Mouse (Mus musculus) limb, embryonic 10.5 days (tissue): ENCODE data around the gene Glipr2. TPM values are rescaled to one million over a fixed set of nuclear protein-coding genes. Genes with fewer than 3 reads are reported as not detected.

ENCODE experiments used
- DNase-seq: peaks from one replicate; pipeline ENCODE4 v3.0.0-alpha.2; 2017; ENCODE audit warnings: low spot score
- H3K27ac ChIP-seq: fragments of 300-500 bp; sonication (generic); 2 replicates; pipeline ENCODE4 v1.5.1; 2016; ENCODE audit warnings: mild to moderate bottlenecking
- H3K27me3 ChIP-seq: fragments of 300-500 bp; sonication (generic); 2 replicates; pipeline ENCODE4 v1.6.1; 2016; ENCODE audit warnings: low read depth, mild to moderate bottlenecking; ENCODE audit not compliant: poor library complexity, severe bottlenecking
- H3K36me3 ChIP-seq: fragments of 300-500 bp; sonication (generic); 2 replicates; pipeline ENCODE4 v1.6.1; 2016; ENCODE audit warnings: mild to moderate bottlenecking, moderate library complexity
- H3K4me1 ChIP-seq: fragments of 300-500 bp; sonication (generic); 2 replicates; pipeline ENCODE4 v1.6.1; 2016
- H3K4me3 ChIP-seq: fragments of 300-500 bp; sonication (generic); 2 replicates; pipeline ENCODE4 v1.5.1; 2016; ENCODE audit warnings: mild to moderate bottlenecking, moderate library complexity
- H3K9me3 ChIP-seq: fragments of 300-500 bp; sonication (generic); replicated peaks from 2 replicates; pipeline ENCODE4 v1.6.1; 2016; ENCODE audit warnings: mild to moderate bottlenecking
- WGBS: fragments of 180-500 bp; shearing (Covaris S2); methylation state at CpG from one replicate; pipeline ENCODE4 v1.1.7; 2016; 5-methylcytosine and 5-hydroxymethylcytosine counted together
- polyA plus RNA-seq: library from polyadenylated mRNA; unstranded; fragments of >200 nt; fragmentation: Nextera tagmentation; extraction: Ambion mirVana; gene quantifications from 2 replicates; pipeline ENCODE4 v1.2.1, GENCODE M21; 2016

Glipr2 gene
- polyA plus RNA-seq, 1 experiment from 2014 or later = 44.7 TPM

DNA sequence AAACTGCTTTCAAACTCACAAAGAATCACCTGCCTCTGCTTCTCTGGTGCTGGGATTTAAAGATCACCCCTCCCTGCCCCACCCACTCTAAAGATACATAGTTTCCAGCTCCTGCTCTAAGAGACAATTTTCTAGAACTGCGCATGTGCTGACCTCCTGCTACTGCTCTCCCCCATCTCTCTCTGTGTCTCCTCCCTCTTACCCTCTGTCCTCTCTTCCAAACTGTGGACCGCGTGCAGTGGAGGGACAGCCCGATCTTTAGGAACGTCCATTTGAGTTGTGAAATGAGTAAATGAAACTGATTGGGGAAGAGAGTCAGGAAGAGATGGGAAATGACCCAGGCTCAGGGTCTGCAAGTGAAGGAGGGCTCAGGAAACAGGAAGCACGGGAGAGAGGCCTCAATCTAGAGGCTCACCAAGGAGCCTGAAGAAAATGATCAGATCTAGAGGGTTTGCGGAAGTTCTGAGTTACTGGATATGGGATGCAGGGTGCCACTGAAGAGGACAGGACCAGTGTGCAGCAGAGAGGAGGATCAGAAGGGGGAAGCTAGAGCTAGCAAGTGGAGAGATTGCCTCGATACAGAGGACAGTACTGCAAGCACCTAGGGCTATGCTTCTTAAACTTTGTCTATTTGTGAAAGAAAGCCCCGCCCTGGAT, 2.5 kb downstream of the Glipr2 start:
- DNase-seq = no peak
- peak overlapping the region; percentile 2; the same call in 1 of the 2 replicates for H3K27ac ChIP-seq
- peaks cover 19% of the 10 kb centered on the region for H3K27me3 ChIP-seq
- no peak overlapping the region for H3K4me3 ChIP-seq
- H3K36me3 ChIP-seq = no peaks in the 10 kb centered on the region
- no peaks in the 10 kb centered on the region for H3K9me3 ChIP-seq
- 69% methylated on average over 9 of the region's 9 CpGs for WGBS
- peaks cover 41% of the 10 kb centered on the region for H3K4me1 ChIP-seq

DNA sequence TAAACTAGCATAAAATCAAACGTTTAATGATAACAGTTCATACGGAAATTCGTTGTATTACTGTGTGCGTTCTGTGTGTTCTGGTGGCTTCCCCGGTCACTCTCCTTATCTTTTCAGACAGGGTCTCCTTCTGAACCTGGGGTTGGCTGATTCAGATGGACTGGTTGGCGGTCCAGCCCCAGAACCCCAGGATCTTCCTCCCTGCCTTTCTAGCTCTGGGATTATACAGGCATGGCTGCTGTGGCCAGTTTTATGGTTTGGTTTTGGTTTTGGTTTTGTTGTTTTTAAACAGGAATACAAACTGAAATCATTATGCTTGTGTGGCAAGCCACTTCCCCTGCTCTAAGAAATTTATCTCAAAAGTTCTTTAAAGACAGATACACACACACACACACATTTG, 3.0 kb downstream of the Glipr2 start:
- Histone ChIP-seq H3K27me3 (peaks cover 19% of the 10 kb centered on the region), H3K4me3 (no peak overlapping the region), H3K36me3 (no peaks in the 10 kb centered on the region), H3K27ac (no peak overlapping the region), H3K9me3 (no peaks in the 10 kb centered on the region), H3K4me1 (peaks cover 46% of the 10 kb centered on the region)
- 87% methylated on average over 6 of the region's 6 CpGs for WGBS
- no peak for DNase-seq

DNA sequence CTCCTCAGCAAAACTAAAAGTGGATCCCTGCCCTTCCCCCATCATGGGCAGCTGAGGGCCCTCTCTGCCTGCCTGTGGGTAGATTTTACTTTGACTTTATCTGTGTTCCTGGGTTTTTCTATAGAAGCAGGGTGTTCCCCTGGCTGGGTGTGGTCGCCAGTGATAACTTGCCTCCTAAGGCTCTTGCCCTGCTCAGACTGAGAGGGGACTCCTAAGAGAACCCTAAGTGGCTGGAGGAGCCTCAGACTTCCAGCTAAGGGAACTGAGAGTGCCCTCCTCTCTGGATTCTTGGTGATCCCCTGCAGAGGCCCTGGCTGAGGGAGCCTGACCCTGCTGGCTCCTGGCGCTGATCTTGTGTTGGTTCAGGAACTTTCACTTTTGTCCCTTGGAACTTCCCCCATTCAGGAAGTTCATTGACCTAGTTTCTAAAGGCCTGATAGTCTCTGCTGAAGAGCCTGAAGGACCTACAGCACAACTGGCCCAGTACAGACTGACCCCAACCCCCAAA, 7.2 kb downstream of the Glipr2 start:
- DNase-seq = no peak
- Histone ChIP-seq H3K9me3 (no peaks in the 10 kb centered on the region), H3K27me3 (peaks cover 6% of the 10 kb centered on the region), H3K4me3 (no peak overlapping the region), H3K27ac (no peak overlapping the region), H3K4me1 (peaks cover 44% of the 10 kb centered on the region), H3K36me3 (no peaks in the 10 kb centered on the region)
- WGBS = 56% methylated on average over 2 of the region's 2 CpGs

DNA sequence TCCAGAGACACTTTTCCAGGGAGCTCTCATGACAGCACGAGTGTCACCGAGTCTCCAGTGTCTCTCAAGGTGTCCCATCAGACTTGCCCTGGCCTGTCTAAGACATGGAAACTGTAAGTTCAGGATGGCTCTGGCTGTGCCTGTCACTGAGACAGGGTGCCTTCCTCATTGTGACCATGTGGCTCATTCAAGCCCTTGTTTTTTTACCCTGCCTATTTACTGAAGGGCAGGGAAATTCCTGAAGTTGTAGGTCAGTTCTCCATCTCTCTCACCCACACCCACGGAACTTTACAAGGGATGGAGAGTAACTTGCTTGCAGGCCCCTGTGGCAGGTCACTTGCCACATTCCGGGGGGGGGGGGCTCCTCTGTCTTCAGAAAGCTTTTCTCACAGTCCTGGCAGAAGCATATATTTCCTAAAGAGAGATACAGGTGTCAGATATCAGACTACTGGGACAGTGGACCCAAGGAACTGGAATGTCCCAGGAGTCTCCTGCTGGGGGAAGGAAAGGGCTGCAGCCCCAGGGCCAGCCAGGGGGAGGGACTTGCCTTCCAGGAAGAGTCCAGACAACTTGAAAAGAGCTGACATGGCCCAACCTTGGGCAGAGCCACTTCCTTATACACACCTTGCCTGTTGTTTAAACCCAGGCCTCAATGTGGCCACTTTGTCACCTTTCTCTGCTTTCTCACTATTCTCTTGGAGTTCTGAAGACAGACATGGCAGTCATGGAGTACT, 7.9 kb downstream of the Glipr2 start:
- Histone ChIP-seq H3K4me1 (peaks cover 42% of the 10 kb centered on the region), H3K4me3 (no peak overlapping the region), H3K27me3 (no peaks in the 10 kb centered on the region), H3K36me3 (no peaks in the 10 kb centered on the region), H3K27ac (no peak overlapping the region; the same call in 1 of the 2 replicates), H3K9me3 (no peaks in the 10 kb centered on the region)
- no peak for DNase-seq
- 43% methylated on average over 4 of the region's 4 CpGs for WGBS

DNA sequence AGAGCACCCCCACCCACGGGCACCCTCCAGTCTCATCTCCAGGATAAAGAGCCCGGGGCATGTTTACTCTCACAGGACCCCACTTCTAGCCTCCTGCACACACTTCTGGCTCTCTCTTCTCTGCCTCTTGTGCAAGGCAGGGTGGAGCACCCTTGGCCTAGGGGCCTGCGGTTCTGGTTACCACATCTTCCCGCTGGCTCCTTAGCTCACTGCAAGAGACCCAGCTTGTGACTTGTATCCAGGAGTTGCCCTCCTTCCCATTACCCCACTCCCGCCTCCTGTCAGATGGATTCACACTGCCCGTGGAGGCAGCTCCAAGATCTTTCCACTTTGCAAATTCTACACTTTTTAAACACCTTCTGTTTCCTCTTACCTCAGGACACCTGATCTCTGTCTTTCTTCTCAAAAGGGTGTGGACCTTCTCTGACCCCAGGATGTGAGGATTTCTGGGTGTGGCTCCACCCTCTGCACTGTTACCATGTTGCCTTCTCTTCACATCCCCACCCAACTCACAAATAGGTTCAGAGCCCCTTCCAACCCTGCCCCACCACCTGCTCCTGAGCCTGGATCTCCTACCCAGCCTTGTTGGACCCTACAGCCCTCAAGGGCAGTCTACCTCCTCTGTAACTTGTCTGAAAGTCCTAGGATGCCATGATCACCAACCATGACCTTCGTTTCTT, 8.8 kb downstream of the Glipr2 start:
- H3K4me3 ChIP-seq = no peak overlapping the region
- H3K9me3 ChIP-seq = no peaks in the 10 kb centered on the region
- H3K4me1 ChIP-seq = peaks cover 42% of the 10 kb centered on the region
- H3K27ac ChIP-seq = peak overlapping the region; percentile 39
- 79% methylated on average over 7 of the region's 7 CpGs for WGBS
- H3K36me3 ChIP-seq = no peaks in the 10 kb centered on the region
- no peaks in the 10 kb centered on the region for H3K27me3 ChIP-seq
- no peak for DNase-seq

DNA sequence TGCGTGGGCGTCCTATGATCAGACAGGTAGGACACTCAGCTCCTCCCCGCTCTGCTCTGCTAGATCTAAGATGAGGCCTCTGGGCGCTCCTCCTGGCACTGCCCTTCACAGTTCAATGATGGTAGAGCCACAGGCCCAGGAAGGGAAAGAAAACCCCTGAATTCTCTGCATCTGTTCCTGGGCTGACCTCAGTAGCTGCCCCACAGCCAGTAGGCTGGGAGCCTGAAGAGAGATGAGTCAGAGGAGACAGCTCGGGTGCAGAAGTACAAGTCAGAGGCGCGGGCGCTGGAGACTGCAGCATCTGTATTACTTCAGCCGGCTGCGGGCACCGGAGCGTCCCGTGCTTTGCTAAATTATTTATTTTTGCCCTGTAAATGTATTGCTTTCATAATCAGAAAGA, 11.4 kb downstream of the Glipr2 start:
- Histone ChIP-seq H3K36me3 (no peaks in the 10 kb centered on the region), H3K4me1 (peaks cover 59% of the 10 kb centered on the region), H3K4me3 (no peak overlapping the region), H3K27ac (peak overlapping the region; percentile 36; the same call in 1 of the 2 replicates), H3K9me3 (no peaks in the 10 kb centered on the region), H3K27me3 (no peaks in the 10 kb centered on the region)
- no peak for DNase-seq
- 50% methylated on average over 13 of the region's 13 CpGs for WGBS

DNA sequence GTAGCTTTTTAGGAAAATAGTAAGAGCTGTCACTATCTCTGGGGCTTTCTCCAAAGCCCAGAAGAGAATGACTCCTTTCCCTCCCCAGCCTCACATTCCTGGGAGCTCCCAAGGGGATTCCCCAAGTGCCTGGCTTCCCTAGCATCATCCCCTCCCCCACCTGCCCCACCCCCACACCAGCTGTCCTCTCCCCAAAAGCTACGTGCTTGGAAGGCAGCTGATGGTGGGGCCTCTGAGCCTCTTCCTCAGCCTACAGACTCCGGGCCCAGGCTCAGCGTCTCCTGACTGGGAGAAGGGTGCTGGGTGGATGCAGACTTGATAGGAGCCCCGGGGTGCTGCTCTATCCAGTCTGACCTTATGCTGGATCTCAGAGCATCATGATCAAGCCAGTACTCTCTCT, 12.2 kb downstream of the Glipr2 start:
- DNase-seq = peak; percentile 54
- H3K27ac ChIP-seq = peak overlapping the region; percentile 56

DNA sequence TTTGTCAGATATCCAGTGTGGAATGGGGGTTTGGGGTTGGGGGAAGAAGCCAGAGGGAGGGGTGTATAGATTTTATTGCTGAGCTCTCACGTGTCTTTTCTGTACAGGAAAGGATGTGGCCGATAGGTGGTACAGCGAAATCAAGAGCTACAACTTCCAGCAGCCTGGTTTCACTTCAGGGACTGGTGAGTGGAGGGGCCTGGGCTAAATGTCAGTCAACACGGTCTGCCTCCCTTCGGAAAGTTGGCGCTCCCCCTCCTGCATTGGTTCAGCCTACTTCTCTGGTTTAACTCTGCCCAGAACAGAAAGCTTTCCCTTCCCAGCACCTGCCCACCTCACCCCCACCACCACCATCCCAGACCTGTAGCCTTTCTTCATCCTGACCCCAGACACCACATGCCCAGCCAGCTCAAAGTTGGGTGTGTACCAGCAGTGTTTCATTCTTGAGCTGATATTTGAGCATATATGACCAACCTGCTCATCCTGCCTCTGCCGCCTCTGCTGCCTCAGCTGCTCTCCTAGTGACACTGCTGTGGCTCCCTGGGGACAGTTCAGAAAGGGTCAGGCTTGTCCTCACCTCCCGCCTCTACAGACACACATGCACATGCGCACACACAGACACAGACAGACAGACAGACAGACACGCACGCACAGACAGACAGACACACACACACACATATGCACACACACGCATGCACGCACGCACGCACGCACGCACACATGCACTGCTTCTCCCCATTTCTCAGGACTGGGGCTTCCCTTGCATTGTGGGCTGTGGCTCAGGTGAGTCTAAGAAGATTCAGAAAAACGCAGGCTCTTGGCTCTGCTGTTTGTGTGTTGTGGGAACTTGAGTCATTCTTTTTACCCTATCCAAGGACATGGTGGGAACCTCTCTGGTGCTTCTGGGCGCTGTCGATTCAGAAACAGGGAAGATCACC, 13.5 kb downstream of the Glipr2 start:
- H3K27ac ChIP-seq = no peak overlapping the region
- H3K27me3 ChIP-seq = no peaks in the 10 kb centered on the region
- H3K9me3 ChIP-seq = no peaks in the 10 kb centered on the region
- peaks cover 46% of the 10 kb centered on the region for H3K4me1 ChIP-seq
- no peak overlapping the region for H3K4me3 ChIP-seq
- WGBS = 85% methylated on average over 20 of the region's 20 CpGs
- no peak for DNase-seq
- no peaks in the 10 kb centered on the region for H3K36me3 ChIP-seq

More for the DNA sequence above, 12.2 kb downstream of the Glipr2 start:
- Histone ChIP-seq H3K9me3 (no peaks in the 10 kb centered on the region), H3K4me1 (peaks cover 57% of the 10 kb centered on the region), H3K27me3 (no peaks in the 10 kb centered on the region), H3K36me3 (no peaks in the 10 kb centered on the region), H3K4me3 (0 out of 2 replicates have a peak overlapping the region, but pooled peaks have one; percentile 7)
- 19% methylated on average over 4 of the region's 4 CpGs for WGBS

DNA sequence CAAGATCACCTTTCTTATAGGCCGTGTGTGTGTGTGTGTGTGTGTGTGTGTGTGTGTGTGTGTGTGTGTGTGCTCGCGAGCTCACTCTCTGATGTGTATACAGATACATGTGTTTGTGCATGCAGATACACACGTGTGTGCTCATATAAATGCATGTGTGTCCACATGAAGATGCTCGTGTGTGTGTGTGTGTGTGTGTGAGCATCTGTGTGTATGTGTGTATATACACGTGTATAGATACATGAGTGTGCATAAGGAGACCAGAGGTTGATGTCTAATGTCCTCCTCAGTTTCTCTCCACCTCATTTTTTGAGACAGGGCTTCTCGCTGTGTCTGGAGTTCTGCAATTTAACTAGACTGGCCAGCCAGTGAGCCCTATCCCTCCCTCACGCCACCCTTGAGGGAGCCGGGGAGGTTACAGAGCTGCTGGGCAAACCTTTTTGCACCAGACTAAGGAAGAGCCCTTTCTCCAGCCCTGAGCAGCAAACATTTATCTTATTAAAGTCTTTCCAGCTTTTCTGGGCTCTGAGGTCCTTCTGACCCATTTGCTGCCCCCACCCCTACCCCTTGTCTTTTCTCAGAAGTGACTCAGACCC, 14.4 kb downstream of the Glipr2 start:
- 71% methylated on average over 9 of the region's 9 CpGs for WGBS
- Histone ChIP-seq H3K27me3 (no peaks in the 10 kb centered on the region), H3K9me3 (no peaks in the 10 kb centered on the region), H3K4me1 (peaks cover 40% of the 10 kb centered on the region), H3K4me3 (peak overlapping the region; percentile 36), H3K36me3 (no peaks in the 10 kb centered on the region), H3K27ac (peak overlapping the region; percentile 84)
- DNase-seq = no peak

DNA sequence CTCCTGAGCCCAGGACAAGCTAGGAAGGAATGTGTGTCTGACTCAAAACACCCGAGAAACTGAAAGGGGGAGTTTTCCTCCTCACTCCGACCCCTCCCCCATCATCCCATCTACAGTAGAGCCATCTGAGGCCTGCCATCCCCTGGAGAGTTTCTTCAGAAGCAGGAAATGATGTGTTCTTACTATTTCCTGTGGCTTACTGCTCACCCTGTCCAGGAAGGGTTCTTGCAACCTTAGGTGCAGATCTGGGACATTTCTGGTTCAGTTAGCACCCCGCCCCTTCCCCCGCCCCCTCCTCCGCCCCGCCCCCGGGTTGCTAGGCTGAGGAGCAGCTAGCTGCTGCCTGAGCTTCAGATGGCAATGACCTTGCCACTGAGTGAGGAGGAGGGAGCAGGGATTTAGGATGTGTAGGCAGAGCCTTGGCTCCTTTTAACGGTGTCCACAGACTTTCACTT, 15.0 kb downstream of the Glipr2 start:
- Histone ChIP-seq H3K4me3 (peak overlapping the region; percentile 36), H3K4me1 (peaks cover 40% of the 10 kb centered on the region), H3K9me3 (no peaks in the 10 kb centered on the region), H3K36me3 (no peaks in the 10 kb centered on the region), H3K27ac (peak overlapping the region; percentile 84), H3K27me3 (no peaks in the 10 kb centered on the region)
- DNase-seq = peak; percentile 81
- 2% methylated on average over 8 of the region's 8 CpGs for WGBS

DNA sequence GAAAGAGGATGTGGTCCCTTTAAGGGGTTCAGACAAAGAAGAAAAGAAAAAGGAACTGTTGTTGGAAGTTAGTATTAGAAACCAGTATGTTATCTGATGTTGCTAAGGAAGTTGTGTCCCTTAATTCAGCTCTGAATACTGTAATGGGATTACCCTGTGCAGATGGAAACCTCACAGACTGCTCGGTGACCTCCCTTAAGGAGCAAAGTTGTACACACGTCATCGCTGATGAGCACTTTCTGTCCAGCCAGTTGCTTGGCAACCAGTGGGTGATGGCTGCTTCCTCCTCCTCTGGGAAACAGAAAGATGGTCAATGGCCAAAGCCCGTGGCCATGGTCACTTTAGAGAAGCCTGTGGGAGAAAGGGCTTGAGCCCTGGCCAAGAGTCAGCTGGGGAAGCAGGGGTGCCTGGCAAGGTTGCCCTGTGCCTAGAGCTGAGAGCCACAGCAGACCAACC, 16.4 kb downstream of the Glipr2 start:
- H3K9me3 ChIP-seq = no peaks in the 10 kb centered on the region
- no peak overlapping the region for H3K4me3 ChIP-seq
- 88% methylated on average over 4 of the region's 4 CpGs for WGBS
- peaks cover 32% of the 10 kb centered on the region for H3K4me1 ChIP-seq
- H3K27me3 ChIP-seq = 0 out of 2 replicates have a peak, but pooled peaks cover 6% of the 10 kb centered on the region
- no peaks in the 10 kb centered on the region for H3K36me3 ChIP-seq
- H3K27ac ChIP-seq = no peak overlapping the region
- no peak for DNase-seq
